Mouse (Mus musculus) G1E (cell line): ENCODE data around the gene Rgl1. TPM values are rescaled to one million over a fixed set of nuclear protein-coding genes. Genes with fewer than 3 reads are reported as not detected.

Experiments
- ATAC-seq: 2 replicates; pipeline ENCODE4 v1.8.0; 2016; ENCODE audit warnings: mild to moderate bottlenecking; ENCODE audit not compliant: insufficient number of reproducible peaks, poor library complexity, low FRiP score, severe bottlenecking; ENCODE audit errors: extremely low read depth
- DNase-seq: peaks from one replicate; pipeline ENCODE4 v3.0.0; 2012; ENCODE audit warnings: low spot score
- H3K27me3 ChIP-seq: 2 replicates; pipeline ENCODE4 v1.6.1; 2012; ENCODE audit warnings: mild to moderate bottlenecking, low read length, inconsistent platforms; ENCODE audit not compliant: insufficient read depth
- H3K36me3 ChIP-seq: replicated peaks from 2 replicates; pipeline ENCODE3; 2012; ENCODE audit warnings: mild to moderate bottlenecking, inconsistent platforms
- H3K4me1 ChIP-seq: 2 replicates; pipeline ENCODE4 v1.6.1; 2012; ENCODE audit warnings: low read depth, low read length, inconsistent platforms, mixed read lengths; ENCODE audit not compliant: insufficient read depth
- H3K4me3 ChIP-seq: 2 replicates; pipeline ENCODE4 v1.5.1; 2012; ENCODE audit warnings: low read depth, mild to moderate bottlenecking, inconsistent platforms, low read length, moderate library complexity, mixed read lengths
- H3K9me3 ChIP-seq: replicated peaks from 2 replicates; pipeline ENCODE4 v1.6.1; 2012; ENCODE audit warnings: inconsistent platforms
- CTCF ChIP-seq: IDR thresholded peaks from 2 replicates; pipeline ENCODE4 v1.5.1; 2012; ENCODE audit warnings: low read depth, low read length, inconsistent platforms, mixed read lengths
- GATA1 ChIP-seq: IDR thresholded peaks from 2 replicates; pipeline ENCODE4 v1.6.1; 2012; ENCODE audit warnings: borderline replicate concordance, low read length, inconsistent platforms, mixed read lengths
- GATA2 ChIP-seq: IDR thresholded peaks from 2 replicates; pipeline ENCODE4 v1.6.1; 2012; ENCODE audit warnings: low read depth, low read length, inconsistent platforms, borderline replicate concordance
- POLR2AphosphoS5 ChIP-seq: IDR thresholded peaks from 2 replicates; pipeline ENCODE4 v1.6.1; 2012; ENCODE audit warnings: low read depth, low read length, inconsistent platforms; ENCODE audit not compliant: insufficient replicate concordance
- TAL1 ChIP-seq: conservative IDR thresholded peaks from 2 replicates; pipeline ENCODE4 v1.6.1; 2012; ENCODE audit warnings: low read depth, low read length, inconsistent platforms, mixed read lengths
- polyA plus RNA-seq: library from polyadenylated mRNA; stranded (reverse); fragments of >175 nt; gene quantifications from 2 replicates; pipeline ENCODE4 v1.2.3, GENCODE M21; 2012
- total RNA-seq, 2 experiments: library from RNA; stranded (forward) in 1 of 2; stranded (reverse) in 1 of 2; fragments of 200-1000 nt in 1 of 2; fragments of >200 nt in 1 of 2; fragmentation: Nextera tagmentation in 1 of 2; gene quantifications; 2 replicates each; pipeline ENCODE4 v1.2.3; 2014 to 2017

Gene Rgl1
- total and polyA plus RNA-seq, 3 experiments: 0.21 to 5.7 (median 4.0) TPM

- ATAC-seq: no peak
- Histone ChIP-seq H3K9me3 (peaks cover 5% of the 10 kb centered on the region), H3K27me3 (no peaks in the 10 kb centered on the region), H3K4me3 (no peak overlapping the region), H3K36me3 (no peaks in the 10 kb centered on the region), H3K4me1 (no peaks in the 10 kb centered on the region)
- no peak for DNase-seq
- TF ChIP-seq GATA2: no peak
- TF ChIP-seq POLR2AphosphoS5: no peak
- TF ChIP-seq TAL1: no peak
- no peak for TF ChIP-seq CTCF
- no peak for TF ChIP-seq GATA1
Measured at GRCm38 (mm10) chr1:152685531-152685930, 80.6 kb downstream of the Rgl1 start.

- no peaks in the 10 kb centered on the region for H3K36me3 ChIP-seq
- no peak overlapping the region for H3K4me3 ChIP-seq
- ATAC-seq (no peak), DNase-seq (no peak)
- no peak for TF ChIP-seq GATA2
- TF ChIP-seq CTCF: no peak
- no peak for TF ChIP-seq POLR2AphosphoS5
- no peak for TF ChIP-seq GATA1
- TF ChIP-seq TAL1: no peak
- no peaks in the 10 kb centered on the region for H3K4me1 ChIP-seq
- peaks cover 4% of the 10 kb centered on the region; the same call in 1 of the 2 replicates for H3K9me3 ChIP-seq
- no peaks in the 10 kb centered on the region for H3K27me3 ChIP-seq
Measured at GRCm38 (mm10) chr1:152682368-152683194, 83.6 kb downstream of the Rgl1 start.

GRCm38 (mm10) chr1:152681676-152682367 lies 84.3 kb downstream of the Rgl1 start:
- ATAC-seq (no peak), DNase-seq (no peak)
- Histone ChIP-seq H3K4me3 (no peak overlapping the region), H3K36me3 (no peaks in the 10 kb centered on the region), H3K4me1 (no peaks in the 10 kb centered on the region), H3K9me3 (peaks cover 4% of the 10 kb centered on the region; the same call in 1 of the 2 replicates), H3K27me3 (no peaks in the 10 kb centered on the region)
- TF ChIP-seq GATA2 (no peak), POLR2AphosphoS5 (no peak), TAL1 (no peak), CTCF (no peak), GATA1 (no peak)

- Histone ChIP-seq H3K4me3 (no peak overlapping the region), H3K4me1 (no peaks in the 10 kb centered on the region), H3K27me3 (no peaks in the 10 kb centered on the region), H3K36me3 (no peaks in the 10 kb centered on the region), H3K9me3 (peaks cover 4% of the 10 kb centered on the region; the same call in 1 of the 2 replicates)
- ATAC-seq (no peak), DNase-seq (no peak)
- TF ChIP-seq CTCF (no peak), GATA2 (no peak), GATA1 (no peak), TAL1 (no peak), POLR2AphosphoS5 (no peak)
Measured at GRCm38 (mm10) chr1:152681116-152681515, 85.0 kb downstream of the Rgl1 start.

- no peak for ATAC-seq
Measured at GRCm38 (mm10) chr1:152678451-152678850, 87.7 kb downstream of the Rgl1 start.

More at GRCm38 (mm10) chr1:152678451-152678850, 87.7 kb downstream of the Rgl1 start:
- Histone ChIP-seq H3K36me3 (no peaks in the 10 kb centered on the region), H3K27me3 (no peaks in the 10 kb centered on the region), H3K4me1 (no peaks in the 10 kb centered on the region), H3K9me3 (peaks cover 4% of the 10 kb centered on the region; the same call in 1 of the 2 replicates), H3K4me3 (no peak overlapping the region)
- TF ChIP-seq CTCF (no peak), GATA2 (no peak), TAL1 (no peak), POLR2AphosphoS5 (no peak), GATA1 (no peak)
- no peak for DNase-seq
